Mouse (Mus musculus): Measurements from ENCODE around the gene Gm16442. TPM values are rescaled to one million over a fixed set of nuclear protein-coding genes. Genes with fewer than 3 reads are reported as not detected.
"Not testable (repeated sequence)": the region's sequence is repeated elsewhere in the genome, so short reads cannot be mapped to it uniquely, and the experiment has no call there.

The Gm16442 gene
- not detected in 2 replicates for polyA plus RNA-seq (2015; fragmentation: Nextera tagmentation; extraction: Ambion mirVana)

- not testable (repeated sequence) for H3K4me2 ChIP-seq (ENCODE audit: low read depth, low read length); H3K27me3 ChIP-seq (ENCODE audit: control insufficient read depth, insufficient read depth, low read depth, low read length); H3K9ac ChIP-seq (ENCODE audit: low read length); H3K9me3 ChIP-seq (ENCODE audit: control insufficient read depth, low read length); ATAC-seq (ENCODE audit: low read depth); H3K36me3 ChIP-seq (ENCODE audit: control insufficient read depth, insufficient read depth, low read length); H3K27ac ChIP-seq (ENCODE audit: low read length); H3K4me3 ChIP-seq (ENCODE audit: low read length); H3K4me1 ChIP-seq (replicated peaks; ENCODE audit: control insufficient read depth, insufficient read depth, low read length)
- WGBS, result no CpG with 5 or more reads among the region's 2 CpGs
Measured at GRCm38 (mm10) chr7:20122479-20122878, at the start of gene Gm16442. Gene Gm16442 (minus strand): TSS chr7:20122579.

DNA sequence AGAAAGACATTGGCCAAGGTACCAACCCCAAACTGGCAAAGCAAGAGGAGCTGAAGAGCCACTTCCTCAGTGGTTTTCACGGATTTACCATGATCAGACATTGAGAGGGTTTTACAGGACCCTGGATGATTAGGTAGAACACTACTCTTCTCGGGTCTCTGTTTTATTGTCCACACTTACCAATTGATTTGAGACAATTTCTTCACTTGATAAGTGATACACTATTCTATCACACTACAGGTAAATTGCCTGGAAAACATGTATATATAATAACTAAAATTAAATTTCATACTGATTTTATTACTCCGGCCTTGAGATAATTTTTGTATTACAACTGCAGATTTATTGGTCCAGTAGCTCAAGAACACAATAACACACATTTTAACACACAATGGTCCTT lies 45.9 kb upstream of the Gm16442 start, which contains the start of gene Vmn1r94:
Gene Vmn1r94, minus strand, starts transcription at position 101 of the 400 bp plus-strand sequence.
- not testable (repeated sequence) for H3K4me1 ChIP-seq (replicated peaks; ENCODE audit: control insufficient read depth, insufficient read depth, low read length)
- WGBS, result no CpG with 5 or more reads among the region's 3 CpGs

DNA sequence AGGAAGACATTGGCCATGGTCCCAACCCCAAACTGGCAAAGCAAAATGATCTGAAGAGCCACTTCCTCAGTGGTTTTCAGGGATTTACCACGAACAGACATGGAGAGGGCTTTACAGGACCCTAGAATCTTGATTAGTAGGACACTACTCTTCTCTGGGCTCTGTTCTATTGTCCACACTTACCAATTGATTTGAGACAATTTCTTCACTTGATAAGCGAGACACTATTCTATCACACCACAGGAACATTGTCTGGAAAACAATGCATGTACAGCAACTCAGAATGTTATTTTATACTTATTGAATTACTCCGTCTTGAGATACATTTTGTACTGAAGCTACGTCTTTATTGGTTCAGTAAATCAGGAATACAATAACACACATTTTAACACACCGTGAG lies 16.6 kb upstream of the Gm16442 start, which contains the start of gene Vmn1r93:
Gene Vmn1r93, minus strand, starts transcription at position 101 of the 400 bp plus-strand sequence.
- WGBS, result no CpG with 5 or more reads among the region's 5 CpGs
- H3K9me3 ChIP-seq (ENCODE audit: control insufficient read depth, low read length); H3K27ac ChIP-seq (ENCODE audit: low read length); H3K4me2 ChIP-seq (ENCODE audit: low read depth, low read length); H3K9ac ChIP-seq (ENCODE audit: low read length); H3K4me3 ChIP-seq (ENCODE audit: low read length); ATAC-seq (ENCODE audit: low read depth); H3K27me3 ChIP-seq (ENCODE audit: control insufficient read depth, insufficient read depth, low read depth, low read length); H3K36me3 ChIP-seq (ENCODE audit: control insufficient read depth, insufficient read depth, low read length); H3K4me1 ChIP-seq (replicated peaks; ENCODE audit: control insufficient read depth, insufficient read depth, low read length): not testable (repeated sequence)

More for the DNA sequence above, 45.9 kb upstream of the Gm16442 start, which contains the start of gene Vmn1r94:
- H3K9ac ChIP-seq (ENCODE audit: low read length); H3K4me2 ChIP-seq (ENCODE audit: low read depth, low read length); H3K9me3 ChIP-seq (ENCODE audit: control insufficient read depth, low read length); H3K27ac ChIP-seq (ENCODE audit: low read length); H3K36me3 ChIP-seq (ENCODE audit: control insufficient read depth, insufficient read depth, low read length); H3K4me3 ChIP-seq (ENCODE audit: low read length); H3K27me3 ChIP-seq (ENCODE audit: control insufficient read depth, insufficient read depth, low read depth, low read length); ATAC-seq (ENCODE audit: low read depth): not testable (repeated sequence)

GRCm38 (mm10) chr7:20099380-20099779 lies 23.0 kb downstream of the Gm16442 start, which contains the start of gene Vmn1r91:
Gene Vmn1r91 (plus strand): TSS chr7:20099680.
- ATAC-seq (ENCODE audit: low read depth); H3K4me1 ChIP-seq (replicated peaks; ENCODE audit: control insufficient read depth, insufficient read depth, low read length); H3K4me2 ChIP-seq (ENCODE audit: low read depth, low read length); H3K9me3 ChIP-seq (ENCODE audit: control insufficient read depth, low read length); H3K36me3 ChIP-seq (ENCODE audit: control insufficient read depth, insufficient read depth, low read length); H3K9ac ChIP-seq (ENCODE audit: low read length); H3K27ac ChIP-seq (ENCODE audit: low read length); H3K27me3 ChIP-seq (ENCODE audit: control insufficient read depth, insufficient read depth, low read depth, low read length); H3K4me3 ChIP-seq (ENCODE audit: low read length): not testable (repeated sequence)
- 74% methylated on average over 5 of the region's 5 CpGs for WGBS

GRCm38 (mm10) chr7:20078118-20078517 lies 44.3 kb downstream of the Gm16442 start:
- H3K9me3 ChIP-seq (ENCODE audit: control insufficient read depth, low read length); H3K27me3 ChIP-seq (ENCODE audit: control insufficient read depth, insufficient read depth, low read depth, low read length); H3K4me3 ChIP-seq (ENCODE audit: low read length); H3K9ac ChIP-seq (ENCODE audit: low read length); ATAC-seq (ENCODE audit: low read depth); H3K27ac ChIP-seq (ENCODE audit: low read length); H3K4me2 ChIP-seq (ENCODE audit: low read depth, low read length); H3K4me1 ChIP-seq (replicated peaks; ENCODE audit: control insufficient read depth, insufficient read depth, low read length); H3K36me3 ChIP-seq (ENCODE audit: control insufficient read depth, insufficient read depth, low read length): not testable (repeated sequence)
- WGBS, result 66% methylated on average over 18 of the region's 18 CpGs

Other genes with a start within 250 kb of the Gm16442 start
- 0.06 TPM in 1 of 2 replicates, not detected in the other for gene Ceacam19, start 234.6 kb downstream of the Gm16442 start, polyA plus RNA-seq (2015; fragmentation: Nextera tagmentation; extraction: Ambion mirVana)
- 23.9 and 26.1 TPM in 2 replicates for gene Pvr, start 201.4 kb downstream of the Gm16442 start, polyA plus RNA-seq (2015; fragmentation: Nextera tagmentation; extraction: Ambion mirVana)
- gene Igsf23, start 171.8 kb downstream of the Gm16442 start, polyA plus RNA-seq (2015; fragmentation: Nextera tagmentation; extraction: Ambion mirVana), result 1.8 and 2.3 TPM in 2 replicates
- gene Ceacam20, start 157.2 kb downstream of the Gm16442 start, polyA plus RNA-seq (2015; fragmentation: Nextera tagmentation; extraction: Ambion mirVana), result not detected in 2 replicates
- not detected in 2 replicates for gene Nlrp9b, start 131.1 kb downstream of the Gm16442 start, polyA plus RNA-seq (2015; fragmentation: Nextera tagmentation; extraction: Ambion mirVana)
- gene Vmn1r91, start 22.9 kb downstream of the Gm16442 start, polyA plus RNA-seq (2015; fragmentation: Nextera tagmentation; extraction: Ambion mirVana), result not detected in 2 replicates
- gene Vmn1r93, start 16.5 kb upstream of the Gm16442 start, polyA plus RNA-seq (2015; fragmentation: Nextera tagmentation; extraction: Ambion mirVana), result not detected in 2 replicates
- not detected in 2 replicates for gene Vmn1r94, start 45.8 kb upstream of the Gm16442 start, polyA plus RNA-seq (2015; fragmentation: Nextera tagmentation; extraction: Ambion mirVana)
- gene Vmn1r95, start 71.1 kb upstream of the Gm16442 start, polyA plus RNA-seq (2015; fragmentation: Nextera tagmentation; extraction: Ambion mirVana), result not detected in 2 replicates
- not detected in 2 replicates for gene Gm6164, start 83.0 kb upstream of the Gm16442 start, polyA plus RNA-seq (2015; fragmentation: Nextera tagmentation; extraction: Ambion mirVana)
- not detected in 2 replicates for gene Gm4498, start 111.2 kb upstream of the Gm16442 start, polyA plus RNA-seq (2015; fragmentation: Nextera tagmentation; extraction: Ambion mirVana)
- not detected in 2 replicates for gene Gm5890, start 140.3 kb upstream of the Gm16442 start, polyA plus RNA-seq (2015; fragmentation: Nextera tagmentation; extraction: Ambion mirVana)
- gene Gm4133, start 211.5 kb upstream of the Gm16442 start, polyA plus RNA-seq (2015; fragmentation: Nextera tagmentation; extraction: Ambion mirVana), result not detected in 2 replicates